Mouse (Mus musculus) cortical plate, adult 2 months (tissue): ENCODE data around the gene Hip1r. TPM values are rescaled to one million over a fixed set of nuclear protein-coding genes. Genes with fewer than 3 reads are reported as not detected.
"Not testable (repeated sequence)": the region's sequence is repeated elsewhere in the genome, so short reads cannot be mapped to it uniquely, and the experiment has no call there.

Experiments used
- H3K27ac ChIP-seq: fragments of 200-500 bp; 2 replicates; pipeline ENCODE4 v1.5.1; 2012; ENCODE audit warnings: low read length, control low read depth, inconsistent platforms; ENCODE audit not compliant: insufficient read depth
- H3K4me1 ChIP-seq: fragments of 200-500 bp; 2 replicates; pipeline ENCODE4 v1.6.1; 2011; ENCODE audit warnings: low read length; ENCODE audit not compliant: control insufficient read depth, insufficient read depth
- H3K4me3 ChIP-seq: fragments of 200-500 bp; 2 replicates; pipeline ENCODE4 v1.5.1; 2011; ENCODE audit warnings: mild to moderate bottlenecking, low read length, control low read depth; ENCODE audit not compliant: insufficient read depth
- CTCF ChIP-seq: fragments of 200-500 bp; IDR thresholded peaks from 2 replicates; pipeline ENCODE4 v1.5.1; 2011; ENCODE audit warnings: mild to moderate bottlenecking, control low read depth, low read length; ENCODE audit not compliant: insufficient read depth; ENCODE audit errors: extremely low read depth
- POLR2A ChIP-seq: fragments of 200-500 bp; IDR thresholded peaks from 2 replicates; pipeline ENCODE4 v1.6.1; 2011; ENCODE audit warnings: mild to moderate bottlenecking, low read length, control low read depth; ENCODE audit not compliant: insufficient read depth; ENCODE audit errors: extremely low read depth
- polyA plus RNA-seq: library from polyadenylated mRNA; depleted of rRNA; stranded (reverse); fragments of >200 nt; gene quantifications from 2 replicates; pipeline ENCODE4 v1.2.3, GENCODE M21; 2012; rRNA removed

Hip1r gene
- polyA plus RNA-seq, 1 experiment, result 42.1 TPM

GRCm38 (mm10) chr5:124051899-124052491, 78.6 kb downstream of the Hip1r start:
- H3K4me3 ChIP-seq, result no peak overlapping the region
- H3K4me1 ChIP-seq, result peaks cover 3% of the 10 kb centered on the region
- TF ChIP-seq CTCF (no peak), POLR2A (no peak)
- no peak overlapping the region for H3K27ac ChIP-seq

- not testable (repeated sequence) for H3K4me3 ChIP-seq, H3K4me1 ChIP-seq, H3K27ac ChIP-seq
Observed at GRCm38 (mm10) chr5:124052641-124053040, 79.2 kb downstream of the Hip1r start.

Other genes starting within 250 kb of the Hip1r start
- gene Rsrc2, start 224.2 kb upstream of the Hip1r start, polyA plus RNA-seq, result 81.9 and 92.7 TPM in 2 replicates
- gene Kntc1, start 223.9 kb upstream of the Hip1r start, polyA plus RNA-seq, result 0.74 and 1.0 TPM in 2 replicates
- gene Hcar2, start 108.1 kb upstream of the Hip1r start, polyA plus RNA-seq, result 0.04 and 0.06 TPM in 2 replicates
- 1.1 TPM in 2 replicates for gene Hcar1, start 93.6 kb upstream of the Hip1r start, polyA plus RNA-seq
- gene Denr, start 66.5 kb upstream of the Hip1r start, polyA plus RNA-seq, result 46.1 and 54.1 TPM in 2 replicates
- gene Gm43518, start 46.2 kb upstream of the Hip1r start, polyA plus RNA-seq, result 1.0 and 1.8 TPM in 2 replicates
- gene Ccdc62, start 42.9 kb upstream of the Hip1r start, polyA plus RNA-seq, result 5.4 and 6.5 TPM in 2 replicates
- gene Vps37b, start 58.6 kb downstream of the Hip1r start, polyA plus RNA-seq, result 48.4 and 48.7 TPM in 2 replicates
- gene Abcb9, start 122.2 kb downstream of the Hip1r start, polyA plus RNA-seq, result 35.5 and 37.8 TPM in 2 replicates
- gene Ogfod2, start 138.7 kb downstream of the Hip1r start, polyA plus RNA-seq, result 43.2 and 45.1 TPM in 2 replicates
- gene Arl6ip4, start 142.5 kb downstream of the Hip1r start, polyA plus RNA-seq, result 72.5 and 78.9 TPM in 2 replicates